Mouse (Mus musculus): ENCODE data around the gene Nr1i3.

DNA sequence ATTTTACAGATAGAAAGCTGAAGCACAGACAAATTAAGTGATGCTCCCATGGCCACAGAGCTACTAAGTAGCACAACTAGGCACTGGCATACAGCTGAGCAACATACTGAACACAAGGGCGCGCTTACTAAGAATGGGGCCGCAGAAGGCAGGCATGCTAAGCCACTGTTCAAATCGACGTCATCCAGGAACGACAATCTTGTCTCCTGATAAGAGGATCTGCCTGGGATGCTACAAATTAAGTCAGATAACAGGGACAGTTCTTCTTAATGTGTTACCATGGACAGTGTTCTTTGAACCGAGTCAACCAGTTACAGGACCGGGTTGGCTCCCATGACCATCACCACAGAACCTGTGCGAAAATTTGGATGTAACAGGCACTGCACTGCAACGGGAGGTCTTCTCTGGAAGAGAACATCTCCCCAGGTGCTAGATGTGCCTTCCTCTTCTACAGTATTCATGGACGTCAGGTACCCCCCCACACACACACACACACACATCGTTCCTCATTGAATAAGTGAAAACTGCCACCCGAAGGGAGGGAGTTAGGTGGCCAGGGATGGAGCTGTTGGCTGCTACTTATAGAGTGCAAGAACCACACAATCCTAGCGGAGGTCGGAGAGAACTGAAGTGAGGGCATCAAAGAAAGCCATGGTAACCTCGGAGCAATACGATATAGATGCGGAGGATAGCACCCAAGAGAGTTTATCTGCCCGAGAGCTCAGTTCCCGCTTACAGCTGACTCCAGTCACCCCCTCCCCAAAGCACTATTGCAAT, 18.5 kb upstream of the Nr1i3 start:
- no peak for TF ChIP-seq POLR2A (IDR thresholded peaks at IDR 0.05; ENCODE audit: low read depth, low read length)
- no peak for TF ChIP-seq CTCF (IDR thresholded peaks at IDR 0.05; ENCODE audit: extremely low read depth, insufficient read depth, insufficient read length, insufficient replicate concordance)
